Mouse (Mus musculus) intestine, postnatal 0 days (tissue): ENCODE measurements around the gene Il27ra. TPM values are rescaled to one million over a fixed set of nuclear protein-coding genes. Genes with fewer than 3 reads are reported as not detected.

Experiments used
- ATAC-seq: fragments of 200-750 bp; cut with Nextera tagmentation; 2 replicates; pipeline ENCODE4 v1.8.0; 2017; ENCODE audit warnings: mild to moderate bottlenecking, moderate TSS enrichment, moderate library complexity
- H3K27ac ChIP-seq: fragments of 300-500 bp; sonication (generic); 2 replicates; pipeline ENCODE4 v1.5.1; 2014; ENCODE audit warnings: mild to moderate bottlenecking, low read depth, low read length, moderate library complexity
- H3K27me3 ChIP-seq: fragments of 300-500 bp; sonication (generic); replicated peaks from 2 replicates; pipeline ENCODE4 v1.6.1; 2014; ENCODE audit warnings: low read length, mixed read lengths; ENCODE audit not compliant: control insufficient read depth, insufficient read depth
- H3K36me3 ChIP-seq: fragments of 300-500 bp; sonication (generic); 2 replicates; pipeline ENCODE4 v1.6.1; 2014; ENCODE audit warnings: mild to moderate bottlenecking, moderate library complexity; ENCODE audit not compliant: control insufficient read depth, insufficient read depth
- H3K4me1 ChIP-seq: fragments of 300-500 bp; sonication (generic); replicated peaks from 2 replicates; pipeline ENCODE4 v1.6.1; 2014; ENCODE audit warnings: antibody characterized with exemption, low read length, mixed read lengths; ENCODE audit not compliant: control insufficient read depth, insufficient read depth
- H3K4me2 ChIP-seq: fragments of 300-500 bp; sonication (generic); replicated peaks from 2 replicates; pipeline ENCODE4 v1.6.1; 2014; ENCODE audit warnings: low read depth, mild to moderate bottlenecking, moderate library complexity
- H3K4me3 ChIP-seq: fragments of 300-500 bp; sonication (generic); 2 replicates; pipeline ENCODE4 v1.5.1; 2014; ENCODE audit warnings: low read depth, low read length
- H3K9ac ChIP-seq: fragments of 300-500 bp; sonication (generic); 2 replicates; pipeline ENCODE4 v1.6.1; 2014; ENCODE audit warnings: mild to moderate bottlenecking, low read depth, low read length
- H3K9me3 ChIP-seq: fragments of 300-500 bp; sonication (generic); 2 replicates; pipeline ENCODE4 v1.6.1; 2016; ENCODE audit warnings: mixed run types; ENCODE audit not compliant: control insufficient read depth
- CTCF ChIP-seq: sonication (generic); IDR thresholded peaks from 2 replicates; pipeline ENCODE4 v1.5.1; 2016; ENCODE audit warnings: low read depth, mild to moderate bottlenecking, control low read depth, antibody characterized with exemption, moderate library complexity
- WGBS: fragments of 180-500 bp; shearing (Covaris S2); extraction: QIAGEN DNeasy Blood & Tissue Kit; methylation state at CpG from one replicate; pipeline ENCODE4 v1.1.7; 2014; 5-methylcytosine and 5-hydroxymethylcytosine counted together
- polyA plus RNA-seq: library from polyadenylated mRNA; unstranded; fragments of >200 nt; fragmentation: Nextera tagmentation; extraction: Ambion mirVana; gene quantifications from 2 replicates; pipeline ENCODE4 v1.2.1, GENCODE M21; 2015

Gene Il27ra
- 0.29 and 0.31 TPM in 2 replicates for polyA plus RNA-seq

- WGBS, result 10% methylated on average over 40 of the region's 40 CpGs
- no peak within 1 kb of the TSS for H3K9ac ChIP-seq
- peak within 1 kb of the TSS; percentile 28 for H3K4me3 ChIP-seq
- H3K4me2 ChIP-seq, result peak within 1 kb of the TSS; percentile 63
- peak; percentile 85 for TF ChIP-seq CTCF
- no peak within 1 kb of the TSS for H3K27ac ChIP-seq
- ATAC-seq, result peak; percentile 62
- H3K27me3 ChIP-seq, result peaks cover 31% of the 10 kb centered on the region
- H3K36me3 ChIP-seq, result no peaks in the 10 kb centered on the region
- H3K4me1 ChIP-seq, result no peaks in the 10 kb centered on the region
- H3K9me3 ChIP-seq, result no peaks in the 10 kb centered on the region
These were observed at the start of gene Il27ra for GRCm38 (mm10) chr8:84042066-84042947. Il27ra (minus strand) TSS chr8:84042589.

- Histone ChIP-seq H3K4me3 (no peak overlapping the region), H3K27me3 (no peaks in the 10 kb centered on the region), H3K9me3 (no peaks in the 10 kb centered on the region), H3K27ac (no peak overlapping the region), H3K9ac (no peak overlapping the region), H3K4me1 (no peaks in the 10 kb centered on the region), H3K36me3 (peaks cover 67% of the 10 kb centered on the region), H3K4me2 (no peak overlapping the region)
- TF ChIP-seq CTCF, result no peak
- 90% methylated on average over 8 of the region's 8 CpGs for WGBS
- ATAC-seq, result no peak
These were observed 48.2 kb upstream of the Il27ra start for GRCm38 (mm10) chr8:84090585-84090984.

- H3K4me2 ChIP-seq, result no peak overlapping the region
- no peak overlapping the region for H3K4me3 ChIP-seq
- no peaks in the 10 kb centered on the region for H3K4me1 ChIP-seq
- H3K27ac ChIP-seq, result no peak overlapping the region
- ATAC-seq, result peak; percentile 53; the same call in 1 of the 2 replicates
- no peaks in the 10 kb centered on the region for H3K9me3 ChIP-seq
- H3K9ac ChIP-seq, result no peak overlapping the region
- 39% methylated on average over 9 of the region's 9 CpGs for WGBS
- H3K27me3 ChIP-seq, result no peaks in the 10 kb centered on the region
- H3K36me3 ChIP-seq, result peaks cover 62% of the 10 kb centered on the region
- TF ChIP-seq CTCF, result no peak
These were observed 46.9 kb upstream of the Il27ra start for GRCm38 (mm10) chr8:84089277-84089676.

- no peak overlapping the region for H3K4me3 ChIP-seq
- H3K27me3 ChIP-seq, result no peaks in the 10 kb centered on the region
- no peak overlapping the region for H3K27ac ChIP-seq
- no peak overlapping the region for H3K4me2 ChIP-seq
- no peaks in the 10 kb centered on the region for H3K9me3 ChIP-seq
- no peak for ATAC-seq
- peaks cover 60% of the 10 kb centered on the region for H3K36me3 ChIP-seq
- TF ChIP-seq CTCF, result no peak
- H3K9ac ChIP-seq, result no peak overlapping the region
- WGBS, result 97% methylated on average over 14 of the region's 14 CpGs
- H3K4me1 ChIP-seq, result no peaks in the 10 kb centered on the region
These were observed 45.4 kb upstream of the Il27ra start for GRCm38 (mm10) chr8:84087821-84088220.

GRCm38 (mm10) chr8:84087156-84087555 is 44.8 kb upstream of the Il27ra start:
- no peak for TF ChIP-seq CTCF
- H3K36me3 ChIP-seq, result peaks cover 61% of the 10 kb centered on the region

GRCm38 (mm10) chr8:84084341-84085115 is 42.1 kb upstream of the Il27ra start:
- no peak overlapping the region for H3K4me2 ChIP-seq
- no peak overlapping the region for H3K4me3 ChIP-seq
- H3K4me1 ChIP-seq, result no peaks in the 10 kb centered on the region
- ATAC-seq, result no peak
- H3K36me3 ChIP-seq, result peaks cover 74% of the 10 kb centered on the region
- H3K9me3 ChIP-seq, result no peaks in the 10 kb centered on the region
- H3K27me3 ChIP-seq, result no peaks in the 10 kb centered on the region
- no peak overlapping the region for H3K27ac ChIP-seq
- 59% methylated on average over 42 of the region's 42 CpGs for WGBS
- H3K9ac ChIP-seq, result no peak overlapping the region
- no peak for TF ChIP-seq CTCF

More at GRCm38 (mm10) chr8:84087156-84087555, 44.8 kb upstream of the Il27ra start:
- no peak overlapping the region for H3K4me2 ChIP-seq
- WGBS, result 77% methylated on average over 7 of the region's 7 CpGs
- H3K9ac ChIP-seq, result no peak overlapping the region
- no peaks in the 10 kb centered on the region for H3K27me3 ChIP-seq
- no peak overlapping the region for H3K4me3 ChIP-seq
- ATAC-seq, result no peak
- H3K4me1 ChIP-seq, result no peaks in the 10 kb centered on the region
- H3K27ac ChIP-seq, result no peak overlapping the region
- no peaks in the 10 kb centered on the region for H3K9me3 ChIP-seq
